Mouse (Mus musculus): Measurements from ENCODE around the gene Col8a2.

Gene Col8a2

DNA sequence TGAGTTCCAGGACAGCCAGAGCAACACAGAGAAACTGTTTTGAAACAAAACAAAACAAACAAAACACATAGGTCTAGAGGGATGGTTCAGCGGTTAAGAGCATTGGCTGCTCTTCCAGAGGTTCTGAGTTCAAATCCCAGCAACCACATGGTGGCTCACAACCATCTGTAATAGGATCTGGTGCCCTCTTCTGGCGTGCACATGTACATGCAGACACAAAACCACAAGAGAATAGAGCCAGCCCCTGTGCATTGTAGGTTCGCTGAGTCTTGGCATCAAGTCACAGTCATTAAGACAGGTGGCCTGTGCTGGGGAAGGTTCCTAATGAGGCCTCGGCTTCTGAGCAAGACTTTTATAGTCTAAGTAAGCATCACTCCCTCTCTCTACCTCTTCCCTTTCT lies 17.3 kb downstream of the Col8a2 start:
- no peak for DNase-seq

DNA sequence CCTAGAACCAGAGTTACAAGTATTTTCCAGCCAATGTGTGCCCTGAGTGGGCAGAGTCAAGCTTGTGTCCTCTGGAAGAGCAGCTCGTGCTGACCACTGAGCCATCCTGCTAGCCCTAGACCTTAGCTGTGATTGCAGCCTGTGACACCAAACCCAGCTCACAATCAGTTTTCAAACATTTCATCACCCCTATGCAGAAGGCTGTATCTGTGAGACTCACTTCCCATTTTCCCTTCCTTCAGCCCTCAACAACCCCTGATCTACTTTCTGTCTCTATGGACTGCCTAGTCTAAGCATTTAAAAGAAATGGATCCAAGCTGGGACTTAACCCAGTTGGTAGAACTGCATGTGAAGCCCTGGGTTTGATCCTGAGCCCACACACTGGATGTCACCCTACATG lies 18.8 kb downstream of the Col8a2 start:
- DNase-seq: no peak

DNA sequence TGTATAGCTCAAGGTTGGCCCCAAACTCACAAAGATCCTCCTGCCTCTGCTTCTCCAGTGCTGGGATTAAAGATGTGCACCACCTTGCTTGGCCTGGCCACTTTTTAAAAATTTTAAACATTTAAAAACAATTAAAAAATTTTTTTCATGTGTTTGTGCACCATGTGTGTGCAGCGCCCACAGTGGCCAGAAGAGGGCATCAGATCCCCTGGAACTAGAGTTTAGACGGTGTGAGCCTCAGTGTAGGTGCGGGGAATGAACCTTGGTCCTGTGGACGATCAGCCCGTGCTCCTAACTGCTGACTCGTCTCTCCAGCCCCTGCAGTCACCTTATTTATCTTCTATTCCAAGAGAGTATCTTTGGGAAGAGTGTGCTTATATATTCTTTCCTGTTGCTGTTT lies 19.5 kb downstream of the Col8a2 start:
- DNase-seq: no peak

DNA sequence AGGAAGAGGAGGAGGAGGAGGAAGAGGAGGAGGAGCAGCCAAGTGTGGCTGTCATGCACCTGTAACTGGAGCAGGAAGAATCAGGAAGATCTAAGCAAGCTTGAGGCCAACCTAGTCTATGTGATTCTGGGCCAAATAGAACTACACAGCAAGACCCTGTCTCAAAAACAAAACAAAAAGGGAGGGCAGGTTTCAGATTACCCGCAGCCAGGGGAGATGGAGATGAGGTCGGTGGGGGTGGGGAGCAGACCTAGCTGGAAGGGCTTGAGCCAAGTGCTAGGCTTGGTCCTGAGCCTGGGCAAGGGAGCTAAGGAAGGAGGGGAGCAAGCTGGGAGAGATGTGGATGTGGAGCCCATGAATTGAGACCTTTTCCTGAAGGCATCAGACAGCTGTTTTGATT lies 20.2 kb downstream of the Col8a2 start:
- DNase-seq: no peak

DNA sequence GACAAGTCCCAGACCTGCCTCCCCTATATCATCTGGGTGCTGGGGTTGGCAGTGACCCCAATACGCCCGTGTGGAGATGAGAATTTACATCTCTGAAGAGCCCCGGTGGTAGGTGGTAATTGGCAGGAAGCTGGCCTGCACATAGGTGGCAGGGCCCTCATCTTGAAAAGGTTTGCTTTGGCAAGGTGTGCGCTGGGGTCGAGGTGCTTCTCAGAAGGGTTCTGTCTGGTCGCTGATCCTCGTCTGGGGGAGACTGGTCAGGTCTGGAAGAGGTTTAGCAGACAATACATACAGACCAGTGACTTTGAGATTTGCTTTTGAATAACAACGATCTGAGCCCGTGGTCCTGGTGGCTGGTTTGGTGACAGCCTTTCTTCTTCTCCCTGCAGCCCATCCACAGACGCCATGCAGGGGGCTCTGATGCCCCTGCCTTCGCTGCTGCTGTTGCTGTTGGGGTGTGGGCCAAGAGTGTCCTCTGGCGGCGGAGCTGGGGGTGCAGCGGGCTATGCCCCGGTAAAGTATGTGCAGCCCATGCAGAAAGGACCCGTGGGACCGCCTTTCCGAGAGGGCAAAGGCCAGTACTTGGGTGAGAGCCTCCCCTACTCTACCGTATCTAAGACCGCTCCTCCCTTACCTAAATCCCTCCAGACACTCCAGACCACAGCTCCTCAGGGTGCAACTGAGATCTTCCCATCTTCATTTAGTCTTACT lies 22.8 kb downstream of the Col8a2 start:
- DNase-seq: no peak

DNA sequence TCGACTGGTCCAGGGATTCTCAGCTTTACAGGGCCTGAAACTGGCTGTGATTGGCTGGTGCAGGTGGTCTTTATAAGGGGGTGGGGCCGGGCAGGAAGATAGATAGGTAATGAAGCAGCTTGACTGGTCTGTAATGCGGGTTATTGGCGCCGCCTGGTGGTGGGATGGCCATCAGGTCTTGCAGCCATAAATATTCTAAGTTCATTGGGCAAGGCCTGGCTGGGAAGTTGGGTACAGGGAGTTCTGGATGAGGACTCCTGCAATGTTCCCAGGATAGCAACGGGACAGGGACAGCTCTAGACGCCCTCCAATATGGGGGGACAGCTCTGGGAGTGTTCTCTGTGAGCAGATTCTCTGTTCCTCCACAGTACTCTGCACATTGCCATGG lies 23.3 kb downstream of the Col8a2 start:
- DNase-seq: peak; percentile 87

DNA sequence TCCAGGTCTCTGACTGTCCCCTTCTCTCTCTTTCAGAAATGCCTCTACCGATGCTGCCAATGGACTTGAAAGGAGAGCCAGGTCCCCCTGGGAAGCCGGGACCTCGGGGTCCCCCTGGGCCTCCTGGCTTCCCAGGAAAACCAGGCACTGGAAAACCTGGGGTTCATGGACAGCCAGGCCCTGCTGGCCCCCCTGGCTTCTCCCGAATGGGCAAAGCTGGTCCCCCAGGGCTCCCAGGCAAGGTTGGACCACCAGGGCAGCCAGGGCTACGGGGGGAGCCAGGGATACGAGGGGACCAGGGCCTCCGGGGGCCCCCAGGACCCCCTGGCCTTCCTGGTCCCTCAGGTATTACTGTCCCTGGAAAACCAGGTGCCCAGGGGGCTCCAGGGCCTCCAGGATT lies 23.8 kb downstream of the Col8a2 start:
- DNase-seq: no peak

DNA sequence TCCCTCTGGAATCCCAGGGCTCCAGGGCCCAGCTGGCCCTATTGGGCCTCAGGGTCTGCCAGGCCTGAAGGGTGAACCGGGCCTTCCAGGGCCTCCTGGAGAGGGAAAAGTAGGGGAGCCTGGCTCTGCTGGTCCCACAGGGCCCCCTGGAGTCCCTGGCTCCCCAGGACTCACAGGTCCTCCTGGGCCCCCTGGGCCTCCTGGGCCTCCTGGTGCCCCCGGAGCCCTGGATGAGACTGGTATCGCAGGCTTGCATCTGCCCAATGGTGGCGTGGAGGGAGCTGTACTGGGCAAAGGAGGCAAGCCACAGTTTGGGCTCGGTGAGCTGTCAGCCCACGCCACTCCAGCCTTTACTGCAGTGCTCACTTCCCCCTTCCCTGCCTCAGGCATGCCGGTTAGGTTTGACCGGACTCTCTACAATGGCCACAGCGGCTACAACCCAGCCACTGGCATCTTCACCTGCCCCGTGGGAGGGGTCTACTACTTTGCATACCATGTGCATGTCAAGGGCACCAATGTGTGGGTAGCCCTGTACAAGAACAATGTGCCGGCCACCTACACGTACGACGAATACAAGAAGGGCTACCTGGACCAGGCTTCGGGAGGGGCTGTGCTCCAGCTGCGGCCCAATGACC lies 25.1 kb downstream of the Col8a2 start:
- no peak for DNase-seq

DNA sequence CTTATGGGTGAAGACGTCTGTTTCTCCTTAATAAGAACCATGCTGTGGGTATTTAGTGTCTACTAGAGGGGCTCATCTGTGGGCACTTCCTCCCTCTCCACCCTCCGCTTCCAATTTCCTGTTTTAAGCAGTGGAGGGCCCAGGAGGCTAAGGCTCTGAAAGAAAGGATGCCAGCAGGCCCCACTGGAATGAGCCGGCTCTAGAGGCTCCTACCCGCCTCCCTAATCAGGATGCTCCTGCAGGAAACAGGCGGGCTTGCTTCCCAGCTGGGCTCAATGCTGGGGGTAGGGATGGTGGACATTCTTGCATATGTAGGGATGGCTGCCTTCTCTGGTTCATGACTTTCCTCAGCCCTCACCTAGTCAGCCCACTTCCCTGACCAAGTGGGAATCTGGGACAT lies 26.6 kb downstream of the Col8a2 start:
- no peak for DNase-seq

DNA sequence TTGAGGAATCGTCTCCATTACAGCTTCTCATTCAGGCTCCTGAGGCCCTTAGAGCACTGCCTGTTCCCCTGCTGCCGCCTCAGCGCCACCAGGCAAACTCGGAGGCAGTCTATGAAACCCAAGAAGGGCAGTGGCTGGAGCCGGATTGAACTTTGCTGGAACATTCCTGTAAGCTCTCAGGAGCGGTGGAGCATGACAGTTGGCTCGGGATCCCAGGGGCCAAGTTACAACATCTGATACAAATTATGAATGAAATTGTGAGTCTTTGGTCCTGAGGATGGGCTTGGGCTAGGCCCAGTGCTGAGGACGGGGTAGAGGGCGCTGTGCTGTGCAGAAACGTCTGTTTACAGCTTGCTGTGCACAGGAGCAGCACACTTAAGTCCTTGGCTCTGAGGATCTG lies 27.8 kb downstream of the Col8a2 start:
- no peak for DNase-seq

DNA sequence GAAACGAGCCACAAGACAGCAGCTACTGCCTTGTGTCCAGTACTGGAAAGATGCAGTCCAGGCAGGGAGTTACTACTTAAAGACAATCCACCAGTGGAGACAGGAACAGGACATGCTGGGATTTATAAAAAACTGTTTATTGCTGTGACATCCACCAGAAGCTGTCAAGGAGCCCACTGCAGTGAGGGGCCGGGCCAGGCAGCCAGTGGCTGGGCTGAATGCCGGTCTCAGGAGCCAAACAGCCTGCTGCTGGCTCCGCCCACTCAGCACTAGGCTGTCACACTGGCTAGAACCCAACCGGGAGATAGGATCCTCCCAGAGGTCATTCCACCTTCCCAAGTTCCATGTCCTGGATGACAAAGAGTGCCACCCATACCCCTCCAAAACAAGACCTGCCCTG lies 29.3 kb downstream of the Col8a2 start:
- DNase-seq: no peak

DNA sequence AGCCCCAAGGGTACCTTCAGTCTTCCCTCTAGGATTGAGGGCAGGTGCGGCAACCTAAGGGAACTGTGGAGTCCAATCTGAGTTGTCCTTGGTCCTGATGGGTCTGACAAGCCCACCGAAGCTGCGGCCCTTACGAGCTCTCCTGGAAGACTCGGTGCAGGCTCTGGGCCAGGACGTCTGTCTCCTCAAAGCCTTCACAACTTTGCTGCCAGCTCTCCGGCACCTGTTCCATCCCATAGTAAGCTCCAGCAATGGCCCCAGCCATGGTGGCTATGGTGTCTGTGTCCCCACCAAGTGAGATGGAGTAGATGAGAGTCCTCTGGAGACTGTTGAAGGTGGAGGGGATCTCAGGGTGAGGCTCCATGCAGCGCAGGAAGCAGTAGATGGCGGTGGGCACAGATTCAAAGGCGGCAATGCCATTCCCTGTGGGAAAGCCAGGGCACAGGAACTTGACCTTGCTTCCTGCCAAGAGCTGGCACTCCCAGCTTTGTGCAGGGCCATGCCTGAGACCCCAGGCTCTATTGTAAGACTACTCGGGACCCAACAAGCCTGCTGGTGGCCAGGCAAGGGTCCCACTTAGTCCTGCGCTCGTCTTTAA lies 29.9 kb downstream of the Col8a2 start:
- no peak for DNase-seq

DNA sequence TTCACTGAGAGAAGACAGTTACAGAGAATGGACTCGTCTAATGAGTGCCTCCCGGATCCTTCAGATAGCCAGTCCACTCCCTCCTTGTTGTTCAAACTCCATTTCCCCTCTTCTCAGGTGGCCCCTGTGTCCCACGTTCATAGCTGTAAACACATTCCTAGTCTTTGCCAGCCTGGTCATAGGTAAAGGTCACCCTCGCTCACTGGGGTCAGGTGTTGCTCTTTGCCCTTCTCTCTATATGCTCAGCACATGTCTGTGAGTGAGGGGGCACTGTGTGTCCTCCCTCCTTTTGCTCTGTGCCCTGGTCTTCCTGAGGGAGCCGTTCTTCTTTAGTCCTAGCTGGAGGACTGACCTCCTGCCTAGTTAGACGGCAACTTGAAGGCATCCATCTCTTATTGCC lies 33.2 kb downstream of the Col8a2 start:
- no peak for DNase-seq

DNA sequence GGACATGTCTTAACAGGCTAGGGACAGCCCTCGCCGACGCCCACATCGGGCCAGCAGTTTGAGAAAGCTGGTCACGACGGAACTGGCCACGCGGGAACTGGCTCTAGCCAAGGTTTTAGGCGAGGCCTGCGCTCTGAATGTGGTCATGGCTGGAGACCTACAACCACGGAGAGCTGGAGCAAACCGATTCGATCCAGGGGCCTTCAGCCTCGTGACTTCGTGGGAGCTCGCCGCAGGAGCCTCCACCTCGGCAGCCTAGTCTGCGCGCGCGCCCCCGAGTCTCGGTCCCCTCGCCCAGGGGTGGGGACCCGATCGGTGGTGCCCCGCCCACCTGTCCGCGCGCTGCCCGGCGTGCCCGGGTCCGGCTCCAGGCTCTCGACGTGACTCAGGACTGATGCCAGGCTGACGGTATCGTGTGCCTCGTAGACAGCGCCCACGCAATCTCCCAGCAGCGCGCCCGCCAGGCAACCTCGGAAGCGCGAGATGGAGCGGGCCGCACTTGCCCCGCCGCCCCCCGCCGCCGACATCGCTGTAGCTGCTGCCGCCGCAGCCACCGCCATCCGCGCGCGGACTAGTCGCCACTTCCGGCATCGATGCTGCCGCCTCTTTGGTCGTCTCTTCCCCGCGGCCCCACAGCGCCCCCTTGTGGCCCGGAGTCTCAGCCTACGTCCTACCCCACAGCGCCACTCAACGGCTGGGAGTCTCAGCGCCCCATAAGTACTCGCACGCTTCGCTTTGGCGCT lies 34.7 kb downstream of the Col8a2 start, which contains the start of gene Adprhl2:
Gene Adprhl2, minus strand, starts transcription at position 593 of the 743 bp plus-strand sequence.
- DNase-seq: peak; percentile 100

DNA sequence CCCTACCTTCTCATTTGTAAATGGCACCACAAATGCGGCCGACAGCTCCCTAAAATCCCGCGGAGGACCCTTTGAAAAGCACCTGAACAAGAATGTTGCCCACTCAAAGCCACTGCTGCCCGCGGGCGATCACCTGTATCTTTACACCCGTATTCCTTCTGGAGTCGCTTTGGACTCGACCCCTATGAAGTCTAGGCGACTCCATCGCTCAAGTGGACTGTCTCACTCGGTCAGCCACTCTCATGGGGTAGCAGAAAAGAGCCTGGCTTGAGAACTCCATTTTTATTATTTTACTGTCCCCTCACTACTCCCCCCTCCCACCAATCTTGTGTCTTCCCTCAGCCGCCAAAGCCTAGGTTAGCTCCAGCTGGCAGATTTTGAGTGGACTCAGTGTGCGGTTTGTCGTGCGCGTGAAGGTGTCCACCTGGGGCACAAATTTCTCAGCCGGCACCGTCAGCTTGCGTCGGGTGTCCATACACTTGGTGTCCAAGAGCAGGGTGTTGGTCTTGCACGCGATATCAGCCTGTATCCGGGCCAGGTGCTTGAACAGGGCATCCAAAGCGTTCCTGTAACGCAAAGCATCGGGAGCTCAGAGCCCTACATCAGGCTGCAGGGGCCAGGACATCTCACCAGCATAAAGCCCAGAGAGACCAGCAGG lies 35.4 kb downstream of the Col8a2 start:
- no peak for DNase-seq

DNA sequence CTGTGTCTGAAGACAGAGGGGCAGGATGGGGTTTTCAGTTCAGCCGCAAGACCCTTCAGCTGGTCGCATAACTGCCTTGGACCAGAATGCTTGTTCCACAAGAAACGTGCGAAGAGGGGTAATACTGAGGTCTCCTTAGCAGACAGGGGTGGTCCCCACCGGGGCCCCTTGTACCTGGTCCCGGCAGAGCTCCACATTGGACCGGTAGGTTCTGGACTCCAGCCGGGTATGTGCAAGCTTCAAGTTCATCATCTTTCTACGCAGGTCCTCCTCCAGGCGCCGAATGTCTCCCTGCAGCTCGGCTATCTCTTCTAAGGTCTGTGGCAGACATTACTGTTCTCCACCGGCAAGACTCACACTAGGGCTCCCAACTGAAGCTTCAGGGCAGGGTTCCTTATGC lies 36.1 kb downstream of the Col8a2 start:
- no peak for DNase-seq

DNA sequence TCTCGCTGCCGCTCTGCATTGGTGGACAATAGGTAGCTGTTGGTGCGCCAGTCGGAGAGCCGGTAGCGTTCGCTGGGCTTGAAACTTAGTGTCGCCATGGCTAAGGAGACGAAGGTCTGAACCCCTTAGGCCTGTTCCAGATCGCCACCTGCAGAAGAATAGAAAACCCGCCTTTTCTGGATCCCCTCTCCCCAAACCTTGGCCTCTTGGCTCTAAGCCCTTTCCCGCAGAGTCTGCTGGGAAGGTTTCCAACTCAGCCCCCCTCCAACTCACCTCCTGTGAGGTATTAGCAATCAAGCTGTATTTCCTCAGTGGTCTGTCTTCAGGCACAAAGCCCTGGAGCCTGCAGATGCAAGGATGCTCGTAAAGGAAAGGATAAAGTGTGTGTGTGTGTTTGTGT lies 38.3 kb downstream of the Col8a2 start:
- DNase-seq: no peak

DNA sequence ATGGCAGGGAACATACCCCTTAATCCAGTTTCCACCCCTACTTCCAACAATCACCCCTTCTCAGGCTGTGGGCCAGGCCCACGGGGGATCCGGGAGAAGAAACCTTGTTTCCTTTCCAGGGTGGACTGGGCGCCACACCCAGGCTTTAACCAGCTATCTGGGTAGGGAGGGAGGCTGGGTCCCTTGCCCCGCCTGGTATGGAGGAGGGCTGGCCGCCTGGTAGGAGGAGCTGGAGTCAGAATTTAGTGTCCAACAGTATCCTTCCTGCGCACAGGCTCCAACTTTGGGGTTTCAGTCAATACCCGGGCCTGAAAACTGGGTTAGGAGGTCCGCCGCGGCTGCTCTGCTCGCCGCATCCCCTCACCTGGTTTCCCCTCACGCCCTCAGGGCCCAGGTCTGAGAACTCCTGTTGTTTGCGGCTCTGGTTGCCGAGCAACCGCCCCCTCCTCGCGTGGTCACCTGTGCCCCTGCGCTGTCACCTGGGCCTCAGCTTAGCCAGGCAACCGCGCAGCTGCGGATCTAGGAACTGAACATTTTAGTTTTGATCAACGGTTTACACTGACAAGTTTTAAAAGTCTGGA lies 38.8 kb downstream of the Col8a2 start, which contains the start of gene Tekt2:
Gene Tekt2, minus strand, starts transcription at position 408 of the 581 bp plus-strand sequence.
- DNase-seq: no peak

DNA sequence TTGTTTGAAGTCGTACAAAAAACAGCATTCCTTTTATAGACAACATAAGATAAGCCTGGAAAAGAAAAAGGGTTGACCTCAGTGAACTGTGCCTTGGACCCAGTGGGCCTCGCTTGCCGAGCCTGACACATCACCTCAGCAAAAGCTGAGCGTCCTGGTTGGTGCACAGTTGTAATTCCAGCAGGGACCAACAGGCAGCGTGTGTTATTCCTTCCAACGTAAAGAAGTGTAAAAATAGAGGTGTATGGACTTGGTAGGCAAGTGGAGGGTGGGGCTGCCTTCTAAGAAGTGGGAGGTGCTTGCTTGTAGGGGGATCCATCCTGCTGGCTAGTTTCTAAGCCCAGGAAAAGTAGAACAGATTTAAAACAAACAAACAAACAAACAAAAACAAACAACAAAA lies 39.4 kb downstream of the Col8a2 start:
- no peak for DNase-seq

DNA sequence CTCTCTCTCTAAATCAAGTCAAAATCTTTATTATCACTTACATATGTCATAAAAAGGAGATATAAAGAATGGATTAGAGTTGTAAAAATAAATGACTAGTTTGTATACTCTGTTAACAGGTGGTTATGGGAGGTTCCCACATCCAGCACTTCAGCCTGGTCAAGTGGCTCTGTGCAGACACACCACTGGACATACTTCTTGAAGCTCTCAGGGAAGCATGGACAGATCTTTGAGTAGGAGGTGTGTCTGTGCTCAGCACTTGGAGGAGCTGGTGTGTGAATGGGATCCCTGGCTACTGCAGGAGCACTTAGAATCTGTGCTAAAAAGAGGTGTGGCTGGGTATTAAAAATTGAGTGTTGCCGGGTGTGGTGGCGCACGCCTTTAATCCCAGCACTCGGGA lies 43.7 kb downstream of the Col8a2 start:
- no peak for DNase-seq

DNA sequence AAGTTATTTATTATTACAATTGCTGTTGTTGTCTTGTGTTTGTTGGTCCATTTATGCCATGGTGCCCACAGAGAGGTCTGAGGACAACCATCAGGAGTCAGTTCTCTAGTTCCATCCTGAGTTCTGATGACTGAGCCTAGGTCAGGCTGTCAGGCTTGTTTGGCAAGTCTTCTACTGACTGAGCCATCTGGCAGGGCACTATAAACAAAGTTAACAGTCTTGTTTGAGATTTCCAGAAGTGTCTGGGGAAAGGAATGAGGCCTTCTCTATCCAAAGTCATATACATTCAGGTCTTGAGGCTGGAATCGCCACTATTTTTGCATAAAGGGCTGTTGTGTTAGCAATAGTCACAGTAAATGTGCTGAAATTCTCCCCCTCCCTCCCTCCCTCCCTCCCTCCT lies 45.2 kb downstream of the Col8a2 start:
- no peak for DNase-seq

DNA sequence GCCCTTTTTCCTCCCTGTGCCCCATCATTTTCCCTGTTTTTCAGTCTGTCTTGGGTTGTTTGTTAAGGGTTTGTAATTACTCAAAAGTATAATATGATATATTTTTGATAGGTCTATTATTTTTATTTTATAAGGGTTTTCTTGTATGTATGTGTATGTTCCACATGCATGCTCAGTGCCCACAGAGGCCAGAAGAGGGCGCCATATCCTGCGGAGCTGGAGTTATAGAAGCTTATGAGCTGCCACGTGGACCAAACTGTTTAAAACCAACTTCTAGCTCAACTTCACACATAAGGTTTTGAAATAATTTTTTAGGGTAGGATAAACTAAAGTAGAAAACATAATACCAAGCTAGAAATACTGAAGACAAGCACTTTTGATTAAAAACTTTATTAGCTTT lies 45.8 kb downstream of the Col8a2 start:
- no peak for DNase-seq

DNA sequence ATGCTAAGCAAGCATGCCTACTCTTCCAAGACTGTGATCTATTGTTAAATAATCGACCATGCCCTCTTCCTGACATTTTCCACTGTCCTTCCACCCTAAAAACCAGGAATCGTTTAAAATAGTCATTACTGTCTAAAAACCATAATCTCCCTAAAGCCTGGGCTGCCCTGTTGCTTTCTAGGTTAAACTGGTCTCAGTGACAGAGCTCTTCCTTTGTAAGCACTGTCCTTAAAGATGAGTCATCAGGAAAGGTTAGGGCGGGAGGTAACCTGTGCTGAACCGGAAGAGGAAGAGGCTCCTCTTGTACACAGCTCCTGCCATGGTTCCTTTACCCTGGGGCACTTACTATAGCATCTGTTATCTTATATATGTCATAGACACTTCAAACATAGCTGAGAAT lies 52.9 kb downstream of the Col8a2 start:
- no peak for DNase-seq

All from right cerebral cortex, postnatal 14 days (tissue).